Mouse (Mus musculus): ENCODE measurements around the gene Rsl1d1. TPM values are rescaled to one million over a fixed set of nuclear protein-coding genes. Genes with fewer than 3 reads are reported as not detected.

The Rsl1d1 gene
- total RNA-seq, 2 experiments from 2014 or later: 42.5 to 51.0 TPM

Small RNA genes lying within 50 kb of the gene (microRNA-seq; reads per million reads assigned to microRNA genes)
- gene Gm23935: 10.8 reads per million, percentile 8 among the genes with 10 or more reads in this experiment

Other genes with a start within 250 kb of the Rsl1d1 start
- 1 to 10 TPM; 2.7 to 3.1 TPM for gene Snn, start 142.4 kb downstream of the Rsl1d1 start, total RNA-seq (2021)
- 1 to 10 TPM; 4.8 to 9.3 TPM for gene Litaf, start 137.2 kb downstream of the Rsl1d1 start, total RNA-seq (2021)
- 1 to 10 TPM; 8.1 to 8.3 TPM for gene Txndc11, start 68.7 kb downstream of the Rsl1d1 start, total RNA-seq (2021)
- 10 to 100 TPM; 17.0 to 20.0 TPM for gene Zc3h7a, start 26.9 kb downstream of the Rsl1d1 start, total RNA-seq (2021)
- 10 to 100 TPM; 59.2 to 62.2 TPM for gene Gspt1, start 51.0 kb upstream of the Rsl1d1 start, total RNA-seq (2021)
- gene Tnfrsf17, start 110.5 kb upstream of the Rsl1d1 start, total RNA-seq (2021): not detected
- gene Snx29, start 119.6 kb upstream of the Rsl1d1 start, total RNA-seq (2021): 10 to 100 TPM in 1 of 2 experiments, 1 to 10 TPM in 1; 9.6 to 11.6 TPM